Mouse (Mus musculus): ENCODE results near the gene Ppp1r3d.
A peak's percentile ranks its signal among the peaks of the same experiment; 100 is the strongest.

Ppp1r3d gene

GRCm38 (mm10) chr2:178413481-178414260 lies 601 bp downstream of the Ppp1r3d start:
- DNase-seq (ENCODE audit: low read depth) = no peak

GRCm38 (mm10) chr2:178413081-178413480 lies 1.2 kb downstream of the Ppp1r3d start:
- DNase-seq (ENCODE audit: low read depth) = no peak

- DNase-seq (ENCODE audit: low read depth) = peak; percentile 49
Observed at GRCm38 (mm10) chr2:178412598-178412997, 1.7 kb downstream of the Ppp1r3d start.

- DNase-seq (ENCODE audit: low read depth) = no peak
Observed at GRCm38 (mm10) chr2:178410286-178410685, 4.0 kb downstream of the Ppp1r3d start.

GRCm38 (mm10) chr2:178409024-178409423 lies 5.2 kb downstream of the Ppp1r3d start:
- no peak for DNase-seq (ENCODE audit: low read depth)

GRCm38 (mm10) chr2:178407053-178407815 lies 7.0 kb downstream of the Ppp1r3d start, which contains the start of gene Sycp2:
Gene Sycp2 (minus strand): TSS chr2:178407685.
- DNase-seq (ENCODE audit: low read depth) = no peak

Measured in fibroblast of lung, adult 2 months (primary cell).